Mouse (Mus musculus): ENCODE data around the gene Tspan12.
A peak's percentile ranks its signal among the peaks of the same experiment; 100 is the strongest.

The Tspan12 gene

DNA sequence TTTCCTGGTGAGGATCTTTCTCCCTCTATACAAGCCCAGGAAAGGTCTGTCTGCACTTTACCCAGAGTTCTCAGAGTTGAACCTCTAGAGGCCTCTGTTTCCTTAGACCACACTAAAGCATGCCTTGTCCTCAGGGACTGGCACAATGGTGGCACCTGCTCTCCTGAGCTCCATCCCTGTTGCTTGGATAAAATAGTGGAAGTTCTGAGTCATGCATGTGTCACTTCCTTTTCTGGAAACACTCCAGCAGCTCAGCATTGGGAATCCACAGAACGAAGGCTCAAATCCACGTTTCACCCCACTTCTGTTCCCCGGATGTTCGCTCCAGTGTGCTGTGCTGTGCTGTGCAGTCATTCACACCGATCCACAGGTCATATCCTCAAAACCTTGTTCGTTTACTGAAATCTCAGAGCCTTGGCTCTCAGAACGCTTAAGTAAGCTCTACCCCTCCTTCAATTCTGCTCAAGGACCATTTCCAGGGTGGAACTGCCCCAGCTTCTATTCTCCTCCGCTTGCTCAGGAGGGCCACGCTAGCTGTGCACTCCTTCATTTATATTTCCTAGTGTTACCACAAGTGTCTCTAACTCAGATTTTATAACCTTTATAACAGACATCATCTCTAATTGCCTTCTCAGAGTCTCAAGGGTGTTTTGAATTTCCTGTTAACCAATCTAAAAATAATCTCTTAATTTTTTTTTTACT lies 83.4 kb downstream of the Tspan12 start:
- DNase-seq, result no peak

DNA sequence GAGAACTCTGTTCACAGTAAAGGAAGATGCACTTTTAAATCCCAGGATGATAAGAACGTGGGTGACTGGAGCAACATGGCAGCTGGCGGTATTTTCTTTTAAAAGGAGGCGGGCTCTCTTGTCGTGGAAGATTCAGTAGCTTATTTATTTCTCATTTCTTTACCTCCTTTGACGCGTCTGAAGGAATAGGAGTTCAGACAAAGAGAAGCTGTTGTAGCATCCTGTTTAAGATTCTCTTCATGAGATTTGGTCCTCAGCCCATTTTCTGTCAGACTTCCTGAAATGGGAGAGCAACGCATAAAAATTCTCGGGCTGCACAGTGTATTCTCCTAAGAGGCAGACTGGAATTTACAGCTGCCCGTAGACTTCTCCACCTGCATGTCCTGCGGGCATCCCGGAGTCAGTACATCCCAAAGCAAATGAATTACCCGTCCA lies 84.5 kb downstream of the Tspan12 start:
- DNase-seq, result no peak

DNA sequence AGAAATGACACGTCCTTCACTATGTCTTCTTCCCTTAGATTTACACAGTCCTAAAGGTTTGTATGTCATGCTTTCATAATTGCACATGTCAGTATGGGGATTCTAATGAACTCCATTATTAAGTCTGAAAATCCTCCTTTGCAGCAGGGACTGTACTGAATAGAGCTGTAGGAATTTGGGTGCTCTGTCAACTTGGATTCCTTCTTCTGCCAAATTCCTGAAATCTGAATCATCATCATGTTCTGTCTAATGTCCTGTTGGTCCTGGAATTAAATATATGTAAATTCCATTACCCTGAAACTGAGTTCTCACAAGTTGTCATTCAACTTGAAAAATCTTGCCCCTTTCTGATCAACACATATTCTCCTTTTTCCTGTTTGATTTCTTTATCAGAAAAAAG lies 104.8 kb downstream of the Tspan12 start:
- DNase-seq, result no peak

DNA sequence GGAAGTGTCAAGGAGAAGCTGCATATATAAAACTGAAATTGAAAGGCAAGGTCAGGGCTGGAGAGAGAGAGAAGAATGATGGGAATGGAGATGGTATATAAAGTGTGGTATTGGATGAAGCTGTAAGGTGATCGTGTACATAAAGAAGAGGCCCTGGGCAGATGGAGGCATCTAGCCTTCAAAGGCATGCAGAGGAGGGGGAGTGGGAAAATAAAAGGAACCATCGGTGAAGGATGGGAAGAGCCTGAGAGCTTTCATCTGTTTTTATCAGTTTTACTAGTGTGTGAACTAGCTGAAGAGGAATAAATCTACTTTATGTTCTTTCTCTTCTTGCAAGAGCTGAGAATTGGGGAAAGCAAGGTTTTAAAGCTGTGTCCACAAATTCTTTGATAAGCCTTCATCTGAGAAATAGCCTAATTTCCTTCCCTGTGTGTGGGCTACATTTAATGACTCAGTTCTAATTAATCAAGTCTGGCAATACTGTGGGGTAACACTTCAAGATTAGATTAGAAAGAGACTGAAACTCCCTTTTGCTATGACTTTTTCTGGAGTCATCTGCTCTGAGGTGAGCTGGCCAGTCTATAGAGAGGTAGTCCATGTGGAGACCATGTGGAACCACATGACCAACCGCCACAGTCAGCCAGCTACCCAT lies 107.6 kb downstream of the Tspan12 start:
- DNase-seq, result no peak

DNA sequence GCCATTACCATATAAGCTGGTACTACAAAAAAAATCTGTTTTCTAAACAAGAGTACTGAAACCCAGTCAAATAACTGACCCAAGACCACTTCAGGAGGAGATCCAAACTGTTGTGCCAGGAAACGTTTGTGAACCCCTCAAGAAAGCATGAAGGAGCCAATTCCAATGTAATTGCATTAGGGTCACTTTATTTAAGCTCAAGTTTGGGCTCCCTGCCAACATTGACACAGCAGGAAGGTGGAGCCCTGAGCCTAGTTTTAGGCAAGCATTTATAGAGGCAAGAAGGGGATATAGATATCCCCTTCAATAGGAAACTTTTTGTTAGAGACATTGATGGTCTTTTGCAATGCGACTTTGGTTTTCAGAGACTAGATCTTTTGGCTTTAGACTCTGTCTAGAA lies 111.7 kb downstream of the Tspan12 start:
- no peak for DNase-seq

DNA sequence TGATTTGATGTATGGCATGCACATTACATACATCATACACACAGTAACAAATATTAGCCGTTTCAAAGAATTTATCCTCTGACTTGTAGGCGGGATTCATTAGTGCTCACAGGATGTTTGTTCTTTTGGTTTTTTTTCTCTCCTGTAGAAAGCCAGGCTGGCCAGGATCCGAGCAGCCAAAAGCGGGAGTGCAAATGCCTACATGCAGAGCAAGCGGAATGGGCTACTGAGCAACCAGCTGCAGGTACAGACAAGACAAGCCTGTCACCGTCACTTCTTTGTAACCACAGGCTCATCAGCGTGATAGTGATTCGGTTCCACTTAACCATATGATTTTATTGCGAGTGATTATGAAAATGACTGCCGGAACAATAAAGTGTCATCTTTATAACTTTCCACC lies 130.1 kb downstream of the Tspan12 start:
- DNase-seq, result peak; percentile 36
